In the genomic region with DNA sequence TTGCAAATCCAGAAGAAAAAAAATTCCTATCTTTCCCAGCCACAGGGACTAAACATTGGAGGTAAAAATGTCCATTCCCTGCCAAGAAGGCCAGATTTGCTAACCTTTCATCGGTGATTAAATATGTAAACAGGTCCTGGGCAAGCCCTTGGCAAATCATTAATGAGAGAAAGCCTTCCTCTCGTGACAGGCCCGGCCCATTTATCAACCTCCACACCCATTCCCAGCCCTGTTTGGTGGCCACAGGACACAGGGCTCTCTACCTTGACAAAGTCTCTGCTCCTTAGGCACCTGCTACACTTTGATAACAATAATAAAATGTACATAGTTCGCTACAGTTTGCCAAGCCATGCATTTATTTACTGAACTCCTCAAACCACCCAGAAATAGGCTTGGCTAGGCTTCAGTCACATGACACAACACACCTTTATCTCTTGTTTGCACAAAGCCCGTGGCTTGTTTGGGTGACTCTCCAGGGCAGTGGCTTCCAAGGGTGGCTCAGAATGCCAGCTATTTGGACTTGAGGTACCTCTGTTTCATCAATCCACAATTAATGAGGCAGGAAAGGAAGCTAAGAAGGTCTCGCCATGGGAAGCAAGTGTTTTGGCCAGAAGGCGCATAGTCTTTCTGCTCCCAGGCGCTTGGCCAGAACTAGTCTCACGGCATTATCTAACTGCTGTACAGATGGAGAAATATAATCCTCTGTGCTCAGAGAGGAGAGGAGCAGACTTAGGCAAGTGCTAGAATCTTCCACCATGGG, we compare ENCODE assay signal across 9 mouse cellular contexts. TPM values are rescaled to one million over a fixed set of nuclear protein-coding genes. Genes with fewer than 3 reads are reported as not detected.
DNase-seq lines count a peak whose midpoint lies in the region; ATAC-seq and TF ChIP-seq lines count a peak whose summit lies in the region.
"Had no signal": no experiment of that assay in that cellular context is flagged by ENCODE, and none has a peak within 500 bp of the region (broad histone marks: within the 10 kb centered on the region; RNA-seq: fewer than 3 reads in every experiment).

No protein-coding gene starts in this region.

- TF ChIP-seq CTCF in intestine, postnatal 0 days (IDR thresholded peaks at IDR 0.05; ENCODE audit: low read depth): no peak

- H3K9me3 ChIP-seq in intestine, postnatal 0 days (ENCODE audit: control insufficient read depth): no peaks in the 10 kb centered on the region
- H3K9me3 ChIP-seq in liver, embryonic 16.5 days (replicated peaks; ENCODE audit: control insufficient read depth, low read length): no peaks in the 10 kb centered on the region
- no peaks in the 10 kb centered on the region for H3K9me3 ChIP-seq in neural tube, embryonic 15.5 days (replicated peaks)

- H3K4me1 ChIP-seq in intestine, postnatal 0 days (replicated peaks; ENCODE audit: control insufficient read depth, insufficient read depth, low read length): peaks cover 11% of the 10 kb centered on the region; the same call in 1 of the 2 replicates
- H3K4me1 ChIP-seq in liver, embryonic 16.5 days (ENCODE audit: control insufficient read depth, low read depth, low read length): peaks cover 11% of the 10 kb centered on the region
- peaks cover 9% of the 10 kb centered on the region for H3K4me1 ChIP-seq in neural tube, embryonic 15.5 days

- peak overlapping the region; percentile 40 for H3K4me2 ChIP-seq in intestine, postnatal 0 days (replicated peaks; ENCODE audit: low read depth)
- H3K4me2 ChIP-seq in liver, embryonic 16.5 days (ENCODE audit: low read depth, low read length): peak overlapping the region; percentile 17; the same call in 1 of the 2 replicates
- H3K4me2 ChIP-seq in neural tube, embryonic 15.5 days: no peak overlapping the region

- H3K9ac ChIP-seq in intestine, postnatal 0 days (ENCODE audit: low read depth, low read length): no peak overlapping the region
- no peak overlapping the region for H3K9ac ChIP-seq in liver, embryonic 16.5 days (ENCODE audit: low read depth, low read length)
- no peak overlapping the region for H3K9ac ChIP-seq in neural tube, embryonic 15.5 days (replicated peaks)

- 19% methylated on average over 9 of the region's 9 CpGs for WGBS in intestine, postnatal 0 days
- WGBS in liver, embryonic 16.5 days (ENCODE audit: insufficient replicate concordance): 38% methylated on average over 9 of the region's 9 CpGs
- WGBS in neural tube, embryonic 15.5 days: 72% methylated on average over 9 of the region's 9 CpGs

- H3K27ac ChIP-seq in intestine, postnatal 0 days (ENCODE audit: low read depth, low read length): peak overlapping the region; percentile 68
- H3K27ac ChIP-seq in liver, embryonic 16.5 days (ENCODE audit: low read length): peak overlapping the region; percentile 48
- no peak overlapping the region for H3K27ac ChIP-seq in neural tube, embryonic 15.5 days (replicated peaks)

- 0 out of 2 replicates have a peak, but pooled peaks cover 7% of the 10 kb centered on the region for H3K36me3 ChIP-seq in intestine, postnatal 0 days (ENCODE audit: control insufficient read depth, insufficient read depth)
- no peaks in the 10 kb centered on the region for H3K36me3 ChIP-seq in liver, embryonic 16.5 days (ENCODE audit: control insufficient read depth, insufficient read depth)
- no peaks in the 10 kb centered on the region for H3K36me3 ChIP-seq in neural tube, embryonic 15.5 days

- no peaks in the 10 kb centered on the region for H3K27me3 ChIP-seq in intestine, postnatal 0 days (replicated peaks; ENCODE audit: control insufficient read depth, insufficient read depth, low read length)
- H3K27me3 ChIP-seq in liver, embryonic 16.5 days (ENCODE audit: control insufficient read depth, insufficient read depth, low read depth, low read length): no peaks in the 10 kb centered on the region
- H3K27me3 ChIP-seq in neural tube, embryonic 15.5 days (replicated peaks): peaks cover 3% of the 10 kb centered on the region; the same call in 1 of the 2 replicates

- H3K4me3 ChIP-seq in intestine, postnatal 0 days (ENCODE audit: low read depth, low read length): no peak overlapping the region
- no peak overlapping the region for H3K4me3 ChIP-seq in liver, embryonic 16.5 days (ENCODE audit: low read depth, low read length)
- no peak overlapping the region for H3K4me3 ChIP-seq in neural tube, embryonic 15.5 days (replicated peaks)

- intact Hi-C loops in left cerebral cortex, postnatal 14 days (cut with DNase I): loop anchor here (5.0 kb wide), 2 partner anchors 82 to 212 kb away; no protein-coding TSS in a partner anchor

- peak; percentile 90 for ATAC-seq in intestine, postnatal 0 days
- peak; percentile 75 for ATAC-seq in liver, embryonic 16.5 days (ENCODE audit: low read depth)
- ATAC-seq in neural tube, embryonic 15.5 days (ENCODE audit: low FRiP score): no peak

- DNase-seq in urinary bladder, postnatal 36 days (ENCODE audit: low spot score in 2 of 2): peak; percentile 60 to 61
- no peak for DNase-seq in urinary bladder, postnatal 4 days (ENCODE audit: low spot score in 2 of 2)
- DNase-seq in embryo, embryonic 9.5 days (ENCODE audit: extremely low spot score): no peak
- no peak for DNase-seq in layer of hippocampus, adult 11-12 months (ENCODE audit: low spot score)
- DNase-seq in left cerebral cortex, postnatal 14 days (ENCODE audit: low spot score in 2 of 2): no peak

RNA-seq across cellular contexts. Expression of a gene that starts 21.3 kb away (rescaled TPM):
- polyA plus RNA-seq in intestine, postnatal 0 days (2015; fragmentation: Nextera tagmentation; extraction: Ambion mirVana): 3.7 and 4.3 TPM in 2 replicates
- 0.13 and 0.27 TPM in 2 replicates for polyA plus RNA-seq in liver, embryonic 16.5 days (2015; fragmentation: Nextera tagmentation; extraction: Ambion mirVana)
- total RNA-seq in left cerebral cortex, postnatal 14 days (2021): 100 to 1,000 TPM; 657 to 676 TPM
- 105 and 117 TPM in 2 replicates for polyA plus RNA-seq in neural tube, embryonic 15.5 days (2015; fragmentation: Nextera tagmentation; extraction: Ambion mirVana)
- total RNA-seq: MEL had no signal

Comparison
In these comparisons a context has a peak if more than half of its experiments do, and no peak if none do; other contexts are left out.
1. DNase-seq: peak in urinary bladder, postnatal 36 days (2 of 2); none in urinary bladder, postnatal 4 days (0 of 2), embryo, embryonic 9.5 days (single experiment), layer of hippocampus, adult 11-12 months (single experiment) and left cerebral cortex, postnatal 14 days (0 of 2).
2. RNA of a gene that starts 21.3 kb away (polyA plus RNA-seq): 105 to 117 TPM in neural tube, embryonic 15.5 days; 3.7 to 4.3 TPM in intestine, postnatal 0 days and 0.13 to 0.27 TPM in liver, embryonic 16.5 days; every median in the first group is over 10 times any median in the second.